Comparison of ENCODE assay signal across 19 mouse cellular contexts in the genomic region with DNA sequence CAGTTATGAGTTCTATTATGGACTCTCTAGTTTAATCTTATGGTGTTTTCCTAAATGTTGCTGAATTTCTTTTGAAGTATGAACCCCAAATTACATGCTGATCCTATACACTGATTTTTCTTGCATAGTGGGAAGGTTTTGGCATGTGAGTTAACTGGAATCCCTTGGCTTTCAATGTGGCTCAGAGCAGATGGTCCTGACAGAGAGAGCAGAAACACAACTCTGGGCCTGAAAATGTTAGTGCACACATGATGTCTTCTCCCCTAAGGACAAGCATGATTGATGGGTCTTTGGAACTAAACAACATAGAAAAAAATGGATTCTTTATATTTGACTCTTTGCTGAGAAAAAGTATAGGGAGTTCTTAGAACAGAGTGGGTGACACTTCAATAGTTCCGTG.
DNase-seq lines count a peak whose midpoint lies in the region; ATAC-seq and TF ChIP-seq lines count a peak whose summit lies in the region.
"Had no signal": no experiment of that assay in that cellular context is flagged by ENCODE, and none has a peak within 500 bp of the region (broad histone marks: within the 10 kb centered on the region; RNA-seq: fewer than 3 reads in every experiment).

No protein-coding gene starts in this region.

- H3K4me2 ChIP-seq in forebrain, embryonic 13.5 days, result no peak overlapping the region
- no peak overlapping the region for H3K4me2 ChIP-seq in forebrain, embryonic 11.5 days (ENCODE audit: low read depth, low read length, severe bottlenecking)
- H3K4me2 ChIP-seq: embryonic facial prominence, embryonic 12.5 days; heart, embryonic 12.5 days; hindbrain, embryonic 14.5 days; kidney, embryonic 15.5 days had no signal

- H3K9ac ChIP-seq in forebrain, embryonic 13.5 days, result no peak overlapping the region
- H3K9ac ChIP-seq in forebrain, embryonic 11.5 days (ENCODE audit: low read length), result no peak overlapping the region
- H3K9ac ChIP-seq: embryonic facial prominence, embryonic 12.5 days; heart, embryonic 12.5 days; hindbrain, embryonic 14.5 days; kidney, embryonic 15.5 days had no signal

- no peaks in the 10 kb centered on the region for H3K9me3 ChIP-seq in forebrain, embryonic 13.5 days (replicated peaks)
- H3K9me3 ChIP-seq in forebrain, embryonic 11.5 days (ENCODE audit: control insufficient read depth, low read length), result no peaks in the 10 kb centered on the region
- H3K9me3 ChIP-seq: embryonic facial prominence, embryonic 12.5 days; G1E; heart, embryonic 12.5 days; hindbrain, embryonic 10.5 days; kidney, embryonic 15.5 days had no signal

- H3K4me1 ChIP-seq in forebrain, embryonic 13.5 days, result no peaks in the 10 kb centered on the region
- H3K4me1 ChIP-seq in forebrain, embryonic 11.5 days (replicated peaks; ENCODE audit: control insufficient read depth, insufficient read depth, low read length), result no peaks in the 10 kb centered on the region
- H3K4me1 ChIP-seq: embryonic facial prominence, embryonic 12.5 days; heart, embryonic 12.5 days; hindbrain, embryonic 10.5 days; kidney, embryonic 15.5 days had no signal

- no peak for DNase-seq in forebrain, embryonic 11.5 days (ENCODE audit: low spot score)
- peak; percentile 5 for DNase-seq in layer of hippocampus, adult 11-12 months (ENCODE audit: low spot score)
- DNase-seq in layer of hippocampus, adult 2 months (ENCODE audit: low spot score in 2 of 2), result no peak
- DNase-seq in brain, embryonic 18.5 days (ENCODE audit: low read depth, low spot score), result peak; percentile 24
- DNase-seq in telencephalon, adult 2 months (ENCODE audit: low read depth, low spot score), result peak; percentile 2
- DNase-seq: adrenal gland, adult 8-10 months; gastrocnemius, adult 2 months; gastrocnemius, postnatal 25 days; kidney, adult 2 months had no signal

- peak; percentile 62; the same call in 1 of the 2 replicates for ATAC-seq in forebrain, embryonic 13.5 days
- ATAC-seq in forebrain, embryonic 11.5 days (replicated peaks; ENCODE audit: low FRiP score), result no peak
- no peak for ATAC-seq in inflammation-experienced regulatory T-cells, adult 6 months
- ATAC-seq: CD4-positive, CD25-positive, alpha-beta regulatory T cell, adult 4 months; intestine, embryonic 16.5 days had no signal

- 85% methylated on average over 1 of the region's 1 CpGs for WGBS in forebrain, embryonic 13.5 days
- WGBS in forebrain, embryonic 11.5 days, result 91% methylated on average over 1 of the region's 1 CpGs

- no peaks in the 10 kb centered on the region for H3K36me3 ChIP-seq in forebrain, embryonic 13.5 days (ENCODE audit: poor library complexity, severe bottlenecking)
- H3K36me3 ChIP-seq in forebrain, embryonic 11.5 days (ENCODE audit: control insufficient read depth, insufficient read depth, low read length), result no peaks in the 10 kb centered on the region
- H3K36me3 ChIP-seq: embryonic facial prominence, embryonic 12.5 days; G1E; heart, embryonic 12.5 days; hindbrain, embryonic 10.5 days; kidney, embryonic 15.5 days had no signal

- no peak overlapping the region for H3K4me3 ChIP-seq in forebrain, embryonic 13.5 days
- H3K4me3 ChIP-seq in forebrain, embryonic 11.5 days (ENCODE audit: low read depth, low read length), result no peak overlapping the region
- no peak overlapping the region for H3K4me3 ChIP-seq in layer of hippocampus, adult 2 months
- H3K4me3 ChIP-seq: embryonic facial prominence, embryonic 12.5 days; gastrocnemius, adult 2 months; heart, embryonic 12.5 days; hindbrain, embryonic 10.5 days; kidney, embryonic 15.5 days had no signal

- H3K27ac ChIP-seq in forebrain, embryonic 13.5 days, result no peak overlapping the region
- H3K27ac ChIP-seq in forebrain, embryonic 11.5 days (ENCODE audit: low read depth, low read length), result no peak overlapping the region
- H3K27ac ChIP-seq in layer of hippocampus, adult 2 months, result no peak overlapping the region
- H3K27ac ChIP-seq: embryonic facial prominence, embryonic 12.5 days; gastrocnemius, adult 2 months; hindbrain, embryonic 10.5 days; hindbrain, embryonic 14.5 days; kidney, embryonic 15.5 days had no signal

- no peak for TF ChIP-seq CTCF in layer of hippocampus, adult 2 months (conservative IDR thresholded peaks at IDR 0.05)

- no peaks in the 10 kb centered on the region for H3K27me3 ChIP-seq in forebrain, embryonic 13.5 days
- H3K27me3 ChIP-seq in forebrain, embryonic 11.5 days (ENCODE audit: control insufficient read depth, insufficient read depth, low read length), result no peaks in the 10 kb centered on the region
- H3K27me3 ChIP-seq: embryonic facial prominence, embryonic 12.5 days; heart, embryonic 12.5 days; kidney, embryonic 15.5 days had no signal

Comparison
In these comparisons a context has a peak if more than half of its experiments do, and no peak if none do; other contexts are left out.
1. DNase-seq: peak in layer of hippocampus, adult 11-12 months (single experiment), brain, embryonic 18.5 days (single experiment) and telencephalon, adult 2 months (single experiment); none in forebrain, embryonic 11.5 days (single experiment) and layer of hippocampus, adult 2 months (0 of 2).